Mouse (Mus musculus) myocyte (in vitro differentiated cells): ENCODE measurements around the gene Dhx36.

ENCODE experiments used
- CEBPB ChIP-seq: IDR thresholded peaks from 2 replicates; pipeline ENCODE4 v1.6.1; 2011; ENCODE audit warnings: mild to moderate bottlenecking, moderate library complexity; ENCODE audit not compliant: poor library complexity, insufficient read depth, severe bottlenecking
- E2F4 ChIP-seq: IDR thresholded peaks from one replicate; pipeline ENCODE4 v1.6.1; 2011; ENCODE audit warnings: mild to moderate bottlenecking, control low read depth, moderate library complexity; ENCODE audit not compliant: insufficient read depth
- MAX ChIP-seq: IDR thresholded peaks from one replicate; pipeline ENCODE4 v1.6.1; 2011; ENCODE audit warnings: low read depth, mild to moderate bottlenecking, control low read depth
- MYOD1 ChIP-seq, 3 experiments: IDR thresholded peaks; one replicate each; pipeline ENCODE4 v1.6.1; 2011; ENCODE audit warnings: control low read depth in 2 of 3, low read depth in 2 of 3, mild to moderate bottlenecking in 2 of 3, moderate library complexity in 1 of 3; ENCODE audit not compliant: insufficient read length in 2 of 3, control insufficient read depth in 1 of 3
- MYOG ChIP-seq, 3 experiments: IDR thresholded peaks; one replicate each; pipeline ENCODE4 v1.6.1; 2011; ENCODE audit warnings: control low read depth in 2 of 3, low read depth in 2 of 3, mild to moderate bottlenecking in 2 of 3; ENCODE audit not compliant: insufficient read length in 2 of 3, control insufficient read depth in 1 of 3, insufficient read depth in 1 of 3
- POLR2A ChIP-seq: IDR thresholded peaks from one replicate; pipeline ENCODE4 v1.6.1; 2011; ENCODE audit warnings: low read depth, mild to moderate bottlenecking, control low read depth, moderate library complexity; ENCODE audit not compliant: insufficient read length
- POLR2AphosphoS2 ChIP-seq: IDR thresholded peaks from one replicate; pipeline ENCODE4 v1.6.1; 2011; ENCODE audit warnings: low read depth, control low read depth; ENCODE audit not compliant: insufficient read length
- REST ChIP-seq: IDR thresholded peaks from one replicate; pipeline ENCODE4 v1.6.1; 2011; ENCODE audit warnings: mild to moderate bottlenecking, control low read depth, moderate library complexity; ENCODE audit not compliant: insufficient read depth, insufficient read length
- SRF ChIP-seq: IDR thresholded peaks from one replicate; pipeline ENCODE4 v1.6.1; 2011; ENCODE audit warnings: low read depth; ENCODE audit not compliant: control insufficient read depth, insufficient read length
- TCF12 ChIP-seq: IDR thresholded peaks from one replicate; pipeline ENCODE4 v1.6.1; 2011; ENCODE audit warnings: mild to moderate bottlenecking, control low read depth; ENCODE audit not compliant: poor library complexity, insufficient read depth, severe bottlenecking
- USF1 ChIP-seq: IDR thresholded peaks from one replicate; pipeline ENCODE4 v1.6.1; 2011; ENCODE audit warnings: low read depth, mild to moderate bottlenecking, control low read depth, moderate library complexity

- TF ChIP-seq SRF: no peak
- no peak for TF ChIP-seq MAX
- no peak for TF ChIP-seq POLR2A
- no peak for TF ChIP-seq USF1
- TF ChIP-seq POLR2AphosphoS2: no peak
- TF ChIP-seq E2F4: no peak
- TF ChIP-seq CEBPB: no peak
- TF ChIP-seq REST: no peak
- TF ChIP-seq TCF12: no peak
- no peak for TF ChIP-seq MYOG (IDR thresholded peaks at IDR 0.05; ENCODE audit: control insufficient read depth in 1 of 3, insufficient read depth in 1 of 3, insufficient read length in 2 of 3, low read depth in 2 of 3)
- no peak for TF ChIP-seq MYOD1 (IDR thresholded peaks at IDR 0.05; ENCODE audit: control insufficient read depth in 1 of 3, insufficient read length in 2 of 3, low read depth in 2 of 3)
These were observed 56.8 kb downstream of the Dhx36 start for GRCm38 (mm10) chr3:62449871-62450496.
